Mouse (Mus musculus) embryonic facial prominence, embryonic 11.5 days (tissue): Measurements from ENCODE around the gene Ankrd37. TPM values are rescaled to one million over a fixed set of nuclear protein-coding genes. Genes with fewer than 3 reads are reported as not detected.

ENCODE experiments used
- ATAC-seq: fragments of 200-750 bp; cut with Nextera tagmentation; replicated peaks from 2 replicates; pipeline ENCODE4 v1.8.0; 2017; ENCODE audit warnings: low read depth; ENCODE audit not compliant: insufficient number of reproducible peaks, low FRiP score, low TSS enrichment
- DNase-seq: peaks from one replicate; pipeline ENCODE4 v3.0.0-alpha.2; 2015; ENCODE audit warnings: low spot score
- H3K27ac ChIP-seq: fragments of 300-500 bp; sonication (generic); replicated peaks from 2 replicates; pipeline ENCODE4 v1.5.1; 2014; ENCODE audit warnings: mild to moderate bottlenecking, low read depth, low read length, control low read depth
- H3K27me3 ChIP-seq: fragments of 300-500 bp; sonication (generic); 2 replicates; pipeline ENCODE4 v1.6.1; 2014; ENCODE audit warnings: mild to moderate bottlenecking, low read length, moderate library complexity, mixed read lengths; ENCODE audit not compliant: control insufficient read depth, insufficient read depth
- H3K36me3 ChIP-seq: fragments of 300-500 bp; sonication (generic); replicated peaks from 2 replicates; pipeline ENCODE4 v1.6.1; 2014; ENCODE audit warnings: low read depth, mild to moderate bottlenecking, low read length, moderate library complexity, mixed read lengths; ENCODE audit not compliant: control insufficient read depth, insufficient read depth
- H3K4me1 ChIP-seq: fragments of 300-500 bp; sonication (generic); 2 replicates; pipeline ENCODE4 v1.6.1; 2014; ENCODE audit warnings: low read length, mixed read lengths; ENCODE audit not compliant: control insufficient read depth, insufficient read depth
- H3K4me2 ChIP-seq: fragments of 300-500 bp; sonication (generic); 2 replicates; pipeline ENCODE4 v1.6.1; 2014; ENCODE audit warnings: low read depth, mild to moderate bottlenecking, control low read depth, low read length, moderate library complexity
- H3K4me3 ChIP-seq: fragments of 300-500 bp; sonication (generic); 2 replicates; pipeline ENCODE4 v1.5.1; 2014; ENCODE audit warnings: low read depth, low read length, control low read depth
- H3K9ac ChIP-seq: fragments of 300-500 bp; sonication (generic); replicated peaks from 2 replicates; pipeline ENCODE4 v1.6.1; 2014; ENCODE audit warnings: mild to moderate bottlenecking, control low read depth, low read length
- H3K9me3 ChIP-seq: fragments of 300-500 bp; sonication (generic); replicated peaks from 2 replicates; pipeline ENCODE4 v1.6.1; 2016; ENCODE audit warnings: mild to moderate bottlenecking, low read length, inconsistent platforms, mixed read lengths; ENCODE audit not compliant: control insufficient read depth
- WGBS: fragments of 180-500 bp; shearing (Covaris S2); extraction: QIAGEN DNeasy Blood & Tissue Kit; methylation state at CpG from one replicate; pipeline ENCODE4 v1.1.7; 2014; 5-methylcytosine and 5-hydroxymethylcytosine counted together
- polyA plus RNA-seq: library from polyadenylated mRNA; unstranded; fragments of >200 nt; fragmentation: Nextera tagmentation; extraction: Ambion mirVana; gene quantifications from 2 replicates; pipeline ENCODE4 v1.2.1, GENCODE M21; 2014

The Ankrd37 gene
- 17.1 and 19.4 TPM in 2 replicates for polyA plus RNA-seq

DNA sequence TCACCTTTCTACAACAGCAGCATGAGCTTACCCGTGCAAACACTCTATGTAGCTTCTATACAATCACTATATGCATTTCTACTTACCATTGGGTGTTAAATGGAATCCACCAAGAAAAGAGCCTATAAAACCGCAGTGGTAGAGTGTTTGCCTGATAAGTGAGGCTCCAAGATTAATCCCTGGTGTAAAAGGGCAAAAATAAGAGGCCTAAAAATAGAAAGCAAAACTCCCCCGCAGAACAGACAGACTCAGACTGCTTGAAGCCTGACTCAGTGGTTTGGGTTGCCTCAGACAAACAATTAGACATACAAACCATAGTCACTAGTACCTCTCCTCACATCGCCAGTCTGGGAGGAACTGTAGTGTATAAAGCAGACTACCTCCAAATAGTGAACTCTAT is at the start of gene Ankrd37:
Gene Ankrd37 (minus strand): TSS at position 112 of the 400 bp plus-strand sequence.
- no peak for ATAC-seq
- Histone ChIP-seq H3K27ac (no peak within 1 kb of the TSS), H3K4me3 (no peak within 1 kb of the TSS), H3K27me3 (no peaks in the 10 kb centered on the region), H3K36me3 (no peaks in the 10 kb centered on the region), H3K9me3 (no peaks in the 10 kb centered on the region), H3K4me2 (no peak within 1 kb of the TSS), H3K4me1 (no peaks in the 10 kb centered on the region), H3K9ac (no peak within 1 kb of the TSS)
- no peak for DNase-seq
- 73% methylated on average over 4 of the region's 4 CpGs for WGBS

- DNase-seq (no peak), ATAC-seq (no peak)
- Histone ChIP-seq H3K27me3 (no peaks in the 10 kb centered on the region), H3K9me3 (no peaks in the 10 kb centered on the region), H3K36me3 (no peaks in the 10 kb centered on the region), H3K4me3 (no peak overlapping the region), H3K4me2 (no peak overlapping the region), H3K27ac (no peak overlapping the region), H3K4me1 (no peaks in the 10 kb centered on the region), H3K9ac (no peak overlapping the region)
- 75% methylated on average over 13 of the region's 13 CpGs for WGBS
Observed at GRCm38 (mm10) chr8:46040260-46040659, 34.8 kb upstream of the Ankrd37 start.

GRCm38 (mm10) chr8:46039666-46040065 is 34.2 kb upstream of the Ankrd37 start:
- no peaks in the 10 kb centered on the region for H3K9me3 ChIP-seq
- H3K36me3 ChIP-seq: no peaks in the 10 kb centered on the region
- no peaks in the 10 kb centered on the region for H3K27me3 ChIP-seq
- 91% methylated on average over 1 of the region's 1 CpGs for WGBS
- H3K27ac ChIP-seq: no peak overlapping the region
- H3K4me2 ChIP-seq: no peak overlapping the region
- no peak overlapping the region for H3K4me3 ChIP-seq
- DNase-seq: no peak
- H3K9ac ChIP-seq: no peak overlapping the region
- H3K4me1 ChIP-seq: no peaks in the 10 kb centered on the region
- no peak for ATAC-seq

GRCm38 (mm10) chr8:46036217-46036616 is 30.7 kb upstream of the Ankrd37 start:
- H3K36me3 ChIP-seq: no peaks in the 10 kb centered on the region
- DNase-seq: no peak
- no peak overlapping the region for H3K4me2 ChIP-seq
- H3K27ac ChIP-seq: no peak overlapping the region
- 70% methylated on average over 11 of the region's 11 CpGs for WGBS
- H3K9me3 ChIP-seq: no peaks in the 10 kb centered on the region
- no peaks in the 10 kb centered on the region for H3K27me3 ChIP-seq
- no peaks in the 10 kb centered on the region for H3K4me1 ChIP-seq
- H3K9ac ChIP-seq: no peak overlapping the region
- ATAC-seq: no peak
- H3K4me3 ChIP-seq: no peak overlapping the region

- no peaks in the 10 kb centered on the region for H3K4me1 ChIP-seq
- no peak overlapping the region for H3K27ac ChIP-seq
- DNase-seq: no peak
- no peaks in the 10 kb centered on the region for H3K9me3 ChIP-seq
- no peak overlapping the region for H3K4me3 ChIP-seq
- 54% methylated on average over 4 of the region's 4 CpGs for WGBS
- no peak for ATAC-seq
- H3K36me3 ChIP-seq: no peaks in the 10 kb centered on the region
- no peaks in the 10 kb centered on the region for H3K27me3 ChIP-seq
- no peak overlapping the region for H3K4me2 ChIP-seq
- H3K9ac ChIP-seq: no peak overlapping the region
Observed at GRCm38 (mm10) chr8:46024392-46024791, 18.9 kb upstream of the Ankrd37 start.

DNA sequence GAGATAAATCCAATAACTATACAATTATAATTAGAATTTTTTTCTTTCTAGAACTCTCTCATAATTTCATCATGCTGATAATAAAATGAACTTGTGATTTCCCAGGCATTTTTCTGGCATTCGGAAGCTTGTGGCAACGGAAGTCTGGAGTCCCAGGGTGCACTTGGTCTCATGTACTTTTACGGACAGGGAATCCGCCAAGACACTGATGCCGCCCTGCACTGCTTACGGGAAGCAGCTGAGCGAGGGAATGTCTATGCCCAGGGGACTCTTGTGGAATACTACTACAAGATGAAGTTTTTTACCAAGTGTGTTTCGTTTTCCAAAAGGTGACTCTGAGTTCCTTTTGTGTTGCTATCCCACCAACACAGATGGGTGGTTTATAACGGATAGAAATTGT is 17.3 kb upstream of the Ankrd37 start:
- no peak overlapping the region for H3K27ac ChIP-seq
- H3K9me3 ChIP-seq: no peaks in the 10 kb centered on the region
- no peaks in the 10 kb centered on the region for H3K27me3 ChIP-seq
- H3K4me2 ChIP-seq: no peak overlapping the region
- H3K4me3 ChIP-seq: no peak overlapping the region
- H3K36me3 ChIP-seq: no peaks in the 10 kb centered on the region
- no peak for ATAC-seq
- H3K9ac ChIP-seq: no peak overlapping the region
- WGBS: 88% methylated on average over 9 of the region's 9 CpGs
- no peaks in the 10 kb centered on the region for H3K4me1 ChIP-seq
- DNase-seq: no peak

GRCm38 (mm10) chr8:46022203-46022602 is 16.7 kb upstream of the Ankrd37 start:
- no peak for ATAC-seq
- no peaks in the 10 kb centered on the region for H3K36me3 ChIP-seq
- 88% methylated on average over 9 of the region's 9 CpGs for WGBS
- no peak for DNase-seq
- no peaks in the 10 kb centered on the region for H3K27me3 ChIP-seq
- H3K27ac ChIP-seq: no peak overlapping the region
- no peak overlapping the region for H3K9ac ChIP-seq
- no peaks in the 10 kb centered on the region for H3K4me1 ChIP-seq
- H3K4me3 ChIP-seq: no peak overlapping the region
- no peaks in the 10 kb centered on the region for H3K9me3 ChIP-seq
- H3K4me2 ChIP-seq: no peak overlapping the region

- Histone ChIP-seq H3K4me3 (no peak overlapping the region), H3K36me3 (no peaks in the 10 kb centered on the region), H3K4me2 (peak overlapping the region; percentile 30; the same call in 1 of the 2 replicates), H3K27me3 (no peaks in the 10 kb centered on the region), H3K4me1 (peaks cover 4% of the 10 kb centered on the region; the same call in 1 of the 2 replicates), H3K9ac (no peak overlapping the region), H3K27ac (no peak overlapping the region), H3K9me3 (no peaks in the 10 kb centered on the region)
- WGBS: 12% methylated on average over 17 of the region's 17 CpGs
- no peak for ATAC-seq
- peak; percentile 66 for DNase-seq
Observed at GRCm38 (mm10) chr8:46010746-46011680, 5.5 kb upstream of the Ankrd37 start.
